Mouse (Mus musculus) forebrain, embryonic 11.5 days (tissue): ENCODE measurements around the gene Slc29a2. TPM values are rescaled to one million over a fixed set of nuclear protein-coding genes. Genes with fewer than 3 reads are reported as not detected.
"Not testable (repeated sequence)": the region's sequence is repeated elsewhere in the genome, so short reads cannot be mapped to it uniquely, and the experiment has no call there.

ENCODE experiments used
- ATAC-seq: fragments of 200-750 bp; cut with Nextera tagmentation; replicated peaks from 2 replicates; pipeline ENCODE4 v1.8.0; 2017; ENCODE audit warnings: moderate TSS enrichment; ENCODE audit not compliant: low FRiP score
- DNase-seq: peaks from one replicate; pipeline ENCODE4 v3.0.0-alpha.2; 2017; ENCODE audit warnings: low spot score
- H3K27ac ChIP-seq: fragments of 300-500 bp; sonication (generic); 2 replicates; pipeline ENCODE4 v1.5.1; 2014; ENCODE audit warnings: low read depth, low read length
- H3K27me3 ChIP-seq: fragments of 300-500 bp; sonication (generic); 2 replicates; pipeline ENCODE4 v1.6.1; 2014; ENCODE audit warnings: mild to moderate bottlenecking, low read length, mixed read lengths; ENCODE audit not compliant: control insufficient read depth, insufficient read depth
- H3K36me3 ChIP-seq: fragments of 300-500 bp; sonication (generic); 2 replicates; pipeline ENCODE4 v1.6.1; 2014; ENCODE audit warnings: mild to moderate bottlenecking, low read length, moderate library complexity, mixed read lengths; ENCODE audit not compliant: control insufficient read depth, insufficient read depth
- H3K4me1 ChIP-seq: fragments of 300-500 bp; sonication (generic); replicated peaks from 2 replicates; pipeline ENCODE4 v1.6.1; 2014; ENCODE audit warnings: low read length, mixed read lengths; ENCODE audit not compliant: control insufficient read depth, insufficient read depth
- H3K4me2 ChIP-seq: fragments of 300-500 bp; sonication (generic); 2 replicates; pipeline ENCODE4 v1.6.1; 2014; ENCODE audit warnings: low read depth, mild to moderate bottlenecking, low read length, moderate library complexity, mixed read lengths; ENCODE audit not compliant: severe bottlenecking
- H3K4me3 ChIP-seq: fragments of 300-500 bp; sonication (generic); 2 replicates; pipeline ENCODE4 v1.5.1; 2014; ENCODE audit warnings: low read depth, low read length
- H3K9ac ChIP-seq: fragments of 300-500 bp; sonication (generic); 2 replicates; pipeline ENCODE4 v1.6.1; 2014; ENCODE audit warnings: low read length
- H3K9me3 ChIP-seq: fragments of 300-500 bp; sonication (generic); 2 replicates; pipeline ENCODE4 v1.6.1; 2016; ENCODE audit warnings: low read length, mixed read lengths; ENCODE audit not compliant: control insufficient read depth
- WGBS: fragments of 180-500 bp; shearing (Covaris S2); extraction: QIAGEN DNeasy Blood & Tissue Kit; methylation state at CpG from one replicate; pipeline ENCODE4 v1.1.7; 2014; 5-methylcytosine and 5-hydroxymethylcytosine counted together
- polyA plus RNA-seq: library from polyadenylated mRNA; unstranded; fragments of >200 nt; fragmentation: Nextera tagmentation; extraction: Ambion mirVana; gene quantifications from 2 replicates; pipeline ENCODE4 v1.2.1, GENCODE M21; 2014

Slc29a2 gene
- polyA plus RNA-seq, 1 experiment from 2014 or later, result 5.5 TPM

DNA sequence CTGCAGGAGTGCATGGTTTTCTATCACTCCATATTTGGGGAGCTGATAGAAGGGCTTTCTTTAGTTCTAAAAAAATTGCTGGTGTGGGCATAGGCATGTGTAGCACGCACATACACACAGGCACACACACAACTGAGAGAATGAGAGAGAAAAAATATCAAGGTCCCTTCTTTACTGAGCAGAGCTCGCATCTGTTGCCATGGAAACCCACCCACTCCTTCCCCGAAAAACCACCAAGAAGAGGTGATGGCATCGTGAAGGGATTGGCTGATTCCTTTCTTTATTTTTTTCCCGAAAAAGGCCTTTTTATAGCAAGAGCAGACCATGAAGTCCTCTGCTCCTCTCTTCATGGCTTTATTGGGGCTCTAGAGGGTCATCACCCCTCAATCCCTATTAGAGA lies 29.6 kb upstream of the Slc29a2 start:
- no peak for ATAC-seq
- peaks cover 24% of the 10 kb centered on the region for H3K27me3 ChIP-seq
- H3K4me2 ChIP-seq, result no peak overlapping the region
- no peak overlapping the region for H3K9ac ChIP-seq
- WGBS, result 65% methylated on average over 5 of the region's 5 CpGs
- H3K36me3 ChIP-seq, result no peaks in the 10 kb centered on the region
- H3K4me1 ChIP-seq, result no peaks in the 10 kb centered on the region
- no peaks in the 10 kb centered on the region for H3K9me3 ChIP-seq
- no peak overlapping the region for H3K27ac ChIP-seq
- peak; percentile 4 for DNase-seq
- H3K4me3 ChIP-seq, result no peak overlapping the region

DNA sequence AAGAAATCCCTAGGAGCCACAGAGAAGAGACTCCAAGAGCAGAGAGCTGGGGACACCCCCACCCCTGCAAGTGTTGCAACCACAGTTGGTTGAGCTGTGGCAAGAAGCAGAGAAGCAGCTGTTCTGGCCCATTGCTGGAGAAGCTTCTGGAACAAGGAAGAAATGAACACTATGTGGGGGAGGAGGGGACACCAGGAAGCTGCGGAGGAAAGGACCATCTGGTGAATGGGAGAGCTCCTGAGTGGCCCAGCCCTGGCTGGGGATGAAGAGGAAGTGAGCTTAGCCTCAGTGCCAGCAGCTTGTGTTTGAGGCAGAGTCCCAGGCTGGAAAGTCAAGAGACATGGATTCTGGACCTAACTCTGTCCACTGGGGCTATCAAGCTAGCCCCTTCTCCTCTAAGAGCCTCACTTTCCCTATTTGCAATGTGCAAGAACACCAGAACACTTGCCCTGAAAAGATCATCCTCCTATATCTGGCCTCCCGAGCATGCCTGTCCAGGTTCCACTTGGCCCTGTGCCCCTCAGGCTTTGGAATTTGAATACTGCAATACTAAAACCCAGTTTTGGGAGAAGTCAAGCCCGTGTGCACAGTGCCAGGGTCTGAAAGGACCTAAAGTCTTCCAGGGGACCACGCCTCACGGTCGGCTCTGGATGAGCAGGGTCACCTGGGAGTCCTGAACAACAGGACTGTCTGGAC lies 24.1 kb upstream of the Slc29a2 start:
- Histone ChIP-seq H3K36me3 (no peaks in the 10 kb centered on the region), H3K4me2 (no peak overlapping the region), H3K27ac (no peak overlapping the region), H3K27me3 (0 out of 2 replicates have a peak, but pooled peaks cover 2% of the 10 kb centered on the region), H3K9me3 (no peaks in the 10 kb centered on the region), H3K4me3 (no peak overlapping the region), H3K9ac (no peak overlapping the region), H3K4me1 (no peaks in the 10 kb centered on the region)
- DNase-seq, result no peak
- ATAC-seq, result no peak
- 69% methylated on average over 6 of the region's 6 CpGs for WGBS

DNA sequence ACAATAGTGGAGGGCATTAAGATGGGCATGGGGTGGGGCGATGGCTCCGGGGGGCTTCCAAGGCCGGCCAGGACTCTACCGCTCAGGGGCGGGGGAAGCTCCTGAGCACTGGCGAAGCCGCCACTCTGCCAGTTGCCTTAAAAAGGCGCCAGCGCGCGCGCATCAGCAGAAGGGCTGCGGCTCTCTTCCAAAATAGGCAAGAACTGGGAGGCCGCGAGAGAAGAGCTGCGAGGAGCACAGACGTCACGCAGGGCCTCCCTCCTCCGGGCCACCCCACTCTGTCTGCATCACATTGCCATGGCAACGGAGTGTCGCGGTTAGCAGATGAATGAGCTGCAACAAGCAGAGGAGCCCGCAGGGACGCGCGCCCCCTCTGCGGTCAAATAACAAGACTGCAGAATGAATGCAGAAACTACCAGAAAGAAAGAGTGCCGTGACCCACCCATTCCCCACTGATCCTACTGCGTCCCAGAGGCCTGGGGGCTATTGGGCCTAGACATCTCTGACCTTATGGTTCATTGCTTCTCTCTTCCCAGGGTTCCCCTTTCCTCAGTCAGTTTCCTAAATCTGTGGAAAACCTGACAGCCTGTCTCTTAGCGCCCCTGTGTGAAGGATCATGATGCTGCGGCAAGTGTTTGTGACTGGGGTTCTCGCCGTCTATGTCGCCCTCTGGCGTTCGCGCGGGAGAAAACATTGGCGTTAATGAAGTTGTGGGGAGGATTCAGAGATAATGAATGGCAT lies 21.8 kb upstream of the Slc29a2 start:
- Histone ChIP-seq H3K27ac (peak overlapping the region; percentile 55; the same call in 1 of the 2 replicates), H3K4me3 (peak overlapping the region; percentile 29), H3K27me3 (0 out of 2 replicates have a peak, but pooled peaks cover 2% of the 10 kb centered on the region), H3K9ac (peak overlapping the region; percentile 49), H3K4me2 (peak overlapping the region; percentile 63), H3K9me3 (no peaks in the 10 kb centered on the region), H3K36me3 (no peaks in the 10 kb centered on the region), H3K4me1 (no peaks in the 10 kb centered on the region)
- ATAC-seq, result peak; percentile 95
- WGBS, result under 1% methylated on average over 39 of the region's 39 CpGs
- DNase-seq, result peak; percentile 92

DNA sequence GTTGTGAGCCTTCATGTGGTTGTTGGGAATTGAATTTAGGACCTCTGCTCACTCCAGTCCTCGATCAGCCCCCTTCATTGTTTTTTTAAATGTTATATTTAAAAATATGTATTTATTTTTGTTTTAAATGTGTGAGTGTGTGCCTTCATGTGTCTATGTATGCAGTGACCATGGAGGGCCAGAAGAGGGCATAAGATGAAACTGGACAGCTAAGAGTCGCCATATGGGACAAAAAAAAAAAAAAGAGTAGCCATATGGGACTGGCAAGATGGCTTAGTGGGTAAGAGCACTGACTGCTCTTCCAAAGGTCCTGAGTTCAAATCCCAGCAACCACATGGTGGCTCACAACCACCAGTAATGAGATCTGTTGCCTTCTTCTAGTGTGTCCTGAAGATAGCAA lies 20.0 kb upstream of the Slc29a2 start:
- not testable (repeated sequence) for H3K4me3 ChIP-seq, H3K36me3 ChIP-seq, H3K27ac ChIP-seq, H3K9ac ChIP-seq, H3K4me1 ChIP-seq, H3K27me3 ChIP-seq, H3K4me2 ChIP-seq, DNase-seq, H3K9me3 ChIP-seq, ATAC-seq
- WGBS, result 65% methylated on average over 2 of the region's 2 CpGs

DNA sequence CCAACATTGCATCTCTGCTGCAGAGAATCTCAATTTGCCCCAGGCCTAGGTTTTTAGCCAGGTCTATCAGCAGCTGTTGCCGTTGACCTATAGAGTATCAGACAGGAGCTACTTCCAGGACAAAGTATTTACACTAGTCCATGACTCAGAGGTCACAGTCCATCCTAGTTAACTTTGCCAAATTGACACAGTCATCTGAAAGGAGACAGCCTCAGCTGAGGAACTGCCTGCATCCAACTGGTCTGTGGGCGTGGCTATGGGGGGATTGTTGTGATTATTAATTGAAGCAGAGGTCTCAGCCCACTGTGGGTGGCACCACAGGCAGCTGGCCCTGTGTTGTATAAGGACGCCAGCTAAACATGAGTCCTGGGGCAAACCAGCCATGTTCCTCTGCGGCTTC lies 18.7 kb upstream of the Slc29a2 start:
- H3K9ac ChIP-seq, result no peak overlapping the region
- H3K4me3 ChIP-seq, result no peak overlapping the region
- DNase-seq (no peak), ATAC-seq (no peak)
- H3K36me3 ChIP-seq, result no peaks in the 10 kb centered on the region
- no peak overlapping the region for H3K4me2 ChIP-seq
- H3K27ac ChIP-seq, result no peak overlapping the region
- no peaks in the 10 kb centered on the region for H3K27me3 ChIP-seq
- 67% methylated on average over 4 of the region's 4 CpGs for WGBS
- H3K4me1 ChIP-seq, result no peaks in the 10 kb centered on the region
- H3K9me3 ChIP-seq, result no peaks in the 10 kb centered on the region

DNA sequence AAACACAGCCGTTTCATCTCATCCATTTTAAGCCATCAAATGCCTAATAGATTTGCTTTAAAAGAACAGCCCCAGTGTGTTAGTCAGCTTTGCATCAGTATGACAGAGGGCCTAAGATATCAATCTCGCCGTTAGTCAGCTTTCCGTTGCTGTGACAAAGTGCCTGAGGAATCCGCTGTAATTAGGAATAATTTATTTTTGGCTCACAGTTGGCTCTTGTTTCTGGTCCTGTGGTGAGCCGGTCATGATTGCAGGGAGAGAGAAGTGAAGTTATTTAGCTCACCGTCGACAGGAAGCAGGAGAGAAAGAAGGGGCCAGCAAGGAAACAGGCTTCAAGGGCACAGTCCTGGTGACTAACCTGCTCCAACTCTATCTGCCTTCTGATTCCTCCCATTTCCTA lies 10.5 kb upstream of the Slc29a2 start:
- 78% methylated on average over 8 of the region's 8 CpGs for WGBS
- Histone ChIP-seq H3K36me3 (no peaks in the 10 kb centered on the region), H3K4me3 (no peak overlapping the region), H3K9ac (no peak overlapping the region), H3K27ac (no peak overlapping the region), H3K4me1 (no peaks in the 10 kb centered on the region), H3K27me3 (no peaks in the 10 kb centered on the region), H3K4me2 (no peak overlapping the region), H3K9me3 (no peaks in the 10 kb centered on the region)
- no peak for DNase-seq
- ATAC-seq, result no peak

DNA sequence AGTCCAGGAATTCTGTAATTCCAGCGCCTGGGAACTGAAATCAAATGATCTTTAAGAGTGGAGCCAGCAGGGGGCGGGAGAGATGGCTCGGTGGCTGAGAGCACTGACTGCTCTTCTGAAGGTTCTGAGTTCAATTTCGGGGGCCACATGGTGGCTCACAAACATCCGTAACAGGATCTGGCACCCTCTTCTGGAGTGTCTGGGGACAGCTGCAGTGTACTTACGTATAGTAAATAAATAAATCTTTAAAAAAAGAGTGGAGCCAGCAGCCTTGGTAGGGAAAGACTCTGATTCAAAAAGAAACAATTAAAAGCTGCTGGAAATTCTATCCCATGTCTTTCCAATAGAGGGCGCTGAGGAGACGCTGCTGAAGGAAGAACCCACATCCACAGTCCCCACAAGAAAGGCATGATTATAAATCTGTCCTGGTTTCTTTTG lies 8.7 kb upstream of the Slc29a2 start:
- no peak overlapping the region for H3K9ac ChIP-seq
- no peak overlapping the region for H3K27ac ChIP-seq
- DNase-seq (peak; percentile 64), ATAC-seq (no peak)
- 19% methylated on average over 8 of the region's 8 CpGs for WGBS
- H3K27me3 ChIP-seq, result no peaks in the 10 kb centered on the region
- no peaks in the 10 kb centered on the region for H3K9me3 ChIP-seq
- no peak overlapping the region for H3K4me2 ChIP-seq
- H3K36me3 ChIP-seq, result no peaks in the 10 kb centered on the region
- H3K4me1 ChIP-seq, result no peaks in the 10 kb centered on the region
- H3K4me3 ChIP-seq, result no peak overlapping the region

DNA sequence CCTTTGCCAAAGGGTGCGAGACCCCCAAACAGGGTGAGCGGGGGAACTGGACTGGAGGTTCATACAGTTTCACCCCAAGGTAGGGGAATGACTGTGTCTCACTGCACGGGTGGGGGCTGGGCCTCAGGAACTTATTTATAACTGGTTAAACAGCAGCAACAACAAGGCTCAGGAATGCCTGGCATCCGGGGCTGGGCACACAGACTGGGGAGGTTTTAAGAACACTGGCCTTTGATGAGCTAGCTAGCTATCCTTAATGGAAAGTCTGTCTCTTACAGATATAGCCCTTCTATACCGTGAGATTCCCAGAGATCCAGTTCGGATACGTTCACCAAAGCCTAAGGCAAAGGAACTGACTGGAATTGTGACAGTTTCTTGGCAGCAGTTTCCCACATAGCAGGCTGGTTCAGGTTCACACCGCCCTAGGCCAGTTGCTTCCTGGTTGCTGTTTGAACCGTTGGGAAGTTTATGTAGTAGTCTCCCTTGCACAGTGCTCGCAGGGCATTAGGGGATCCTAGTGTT lies 7.4 kb upstream of the Slc29a2 start:
- no peak for ATAC-seq
- Histone ChIP-seq H3K4me3 (no peak overlapping the region), H3K4me2 (no peak overlapping the region), H3K4me1 (no peaks in the 10 kb centered on the region), H3K27me3 (no peaks in the 10 kb centered on the region), H3K9me3 (no peaks in the 10 kb centered on the region), H3K9ac (no peak overlapping the region), H3K36me3 (no peaks in the 10 kb centered on the region), H3K27ac (no peak overlapping the region)
- DNase-seq, result no peak
- WGBS, result 46% methylated on average over 10 of the region's 10 CpGs
